In the genomic region with DNA sequence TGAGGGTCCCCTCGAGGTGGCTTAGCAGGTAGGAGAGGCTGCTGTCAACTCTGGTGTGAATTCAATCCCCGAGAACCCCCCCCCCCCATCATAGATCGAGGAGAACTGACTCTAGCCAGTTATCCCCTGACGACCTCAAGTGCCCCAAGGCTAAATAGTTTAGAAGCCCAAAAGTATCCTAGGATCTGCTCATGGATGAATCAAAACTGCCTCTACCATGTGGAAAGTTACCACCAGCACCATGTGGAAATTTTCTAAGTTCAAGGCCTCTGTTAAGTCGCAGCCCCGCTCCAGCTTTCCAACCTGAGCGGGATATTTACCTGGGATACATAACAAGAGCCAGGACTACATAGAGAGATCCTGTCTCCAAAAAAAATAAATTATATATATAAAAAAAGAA, we compare ENCODE assay signal across 11 mouse cellular contexts. TPM values are rescaled to one million over a fixed set of nuclear protein-coding genes. Genes with fewer than 3 reads are reported as not detected.
DNase-seq lines count a peak whose midpoint lies in the region; ATAC-seq and TF ChIP-seq lines count a peak whose summit lies in the region.
"Had no signal": no experiment of that assay in that cellular context is flagged by ENCODE, and none has a peak within 500 bp of the region (broad histone marks: within the 10 kb centered on the region; RNA-seq: fewer than 3 reads in every experiment).

No protein-coding gene starts in this region.

- no peak for TF ChIP-seq EP300 in MEL (IDR thresholded peaks at IDR 0.05; ENCODE audit: low read depth in 1 of 2, low read length in 2 of 2)

- no peak for TF ChIP-seq CTCF in MEL (IDR thresholded peaks at IDR 0.05 in 2 of 3, conservative IDR thresholded peaks at IDR 0.05 in 1 of 3; ENCODE audit: control insufficient read depth in 1 of 3, insufficient read depth in 1 of 3, low read depth in 2 of 3, low read length in 3 of 3, poor library complexity in 1 of 3, severe bottlenecking in 1 of 3)

- peaks cover 13% of the 10 kb centered on the region for H3K36me3 ChIP-seq in heart, embryonic 14.5 days (ENCODE audit: control insufficient read depth, insufficient read depth, low read length)
- H3K36me3 ChIP-seq in MEL (ENCODE audit: control insufficient read depth in 1 of 2, insufficient read depth in 2 of 2, low read length in 2 of 2) = peaks cover 8 to 39% of the 10 kb centered on the region in 2 experiments
- H3K36me3 ChIP-seq in hindbrain, embryonic 10.5 days = peaks cover 17% of the 10 kb centered on the region
- H3K36me3 ChIP-seq in midbrain, embryonic 11.5 days (ENCODE audit: control insufficient read depth, insufficient read depth, low read length) = no peaks in the 10 kb centered on the region

- no peaks in the 10 kb centered on the region for H3K9me3 ChIP-seq in heart, embryonic 14.5 days (ENCODE audit: control insufficient read depth, low read length)
- no peaks in the 10 kb centered on the region for H3K9me3 ChIP-seq in MEL (replicated peaks; ENCODE audit: insufficient read depth, low read length)
- H3K9me3 ChIP-seq in hindbrain, embryonic 10.5 days = no peaks in the 10 kb centered on the region
- no peaks in the 10 kb centered on the region for H3K9me3 ChIP-seq in midbrain, embryonic 11.5 days (ENCODE audit: control insufficient read depth, low read length)

- H3K27me3 ChIP-seq in heart, embryonic 14.5 days (ENCODE audit: control insufficient read depth, insufficient read depth, low read length) = no peaks in the 10 kb centered on the region
- no peaks in the 10 kb centered on the region for H3K27me3 ChIP-seq in MEL (ENCODE audit: control insufficient read depth in 1 of 2, insufficient read depth in 2 of 2, low read length in 2 of 2)
- no peaks in the 10 kb centered on the region for H3K27me3 ChIP-seq in hindbrain, embryonic 10.5 days (ENCODE audit: insufficient read depth, poor library complexity, severe bottlenecking)
- H3K27me3 ChIP-seq in midbrain, embryonic 11.5 days (ENCODE audit: control insufficient read depth, insufficient read depth, low read length) = no peaks in the 10 kb centered on the region
- H3K27me3 ChIP-seq: Patski had no signal

- peaks cover 9 to 24% of the 10 kb centered on the region in 2 experiments for H3K4me1 ChIP-seq in heart, embryonic 14.5 days (ENCODE audit: control insufficient read depth in 2 of 2, insufficient read depth in 2 of 2, low read length in 2 of 2)
- peaks cover 0 to 28% of the 10 kb centered on the region in 2 experiments; a peak in 3 of 4 replicates for H3K4me1 ChIP-seq in MEL (ENCODE audit: control insufficient read depth in 1 of 2, insufficient read depth in 2 of 2, low read length in 2 of 2)
- peaks cover 33% of the 10 kb centered on the region for H3K4me1 ChIP-seq in hindbrain, embryonic 10.5 days (replicated peaks)
- H3K4me1 ChIP-seq in midbrain, embryonic 11.5 days (ENCODE audit: control insufficient read depth, insufficient read depth, low read length) = peaks cover 19% of the 10 kb centered on the region

- intact Hi-C loops in heart, postnatal 36 days (cut with DNase I) = loop anchor here (5.0 kb wide), 2 partner anchors 57 to 128 kb away; no protein-coding TSS in a partner anchor

- H3K27ac ChIP-seq in heart, embryonic 14.5 days (replicated peaks in 1 of 2; ENCODE audit: control insufficient read depth in 1 of 2, insufficient read depth in 1 of 2, low read depth in 2 of 2, low read length in 2 of 2) = peak overlapping the region in 1 of 2 experiments; percentile 97; a peak in 1 of 4 replicates
- peak overlapping the region; percentile 92; the same call in 1 of the 2 replicates for H3K27ac ChIP-seq in MEL (ENCODE audit: control insufficient read depth, low read depth, low read length)
- H3K27ac ChIP-seq in hindbrain, embryonic 10.5 days = peak overlapping the region; percentile 96; the same call in 1 of the 2 replicates
- no peak overlapping the region for H3K27ac ChIP-seq in midbrain, embryonic 11.5 days (ENCODE audit: low read depth, low read length)

- no peak for ATAC-seq in heart, embryonic 14.5 days (ENCODE audit: insufficient number of reproducible peaks, insufficient read depth, low FRiP score, low read depth)
- no peak for ATAC-seq in midbrain, embryonic 11.5 days (ENCODE audit: low FRiP score)
- no peak for ATAC-seq in frontal cortex, adult (ENCODE audit: low TSS enrichment)
- ATAC-seq in inflammation-experienced regulatory T-cells, adult 6 months = no peak
- ATAC-seq: Patski had no signal

- peak overlapping the region; percentile 69 to 94; a peak in 3 of 4 replicates for H3K4me3 ChIP-seq in heart, embryonic 14.5 days (ENCODE audit: control insufficient read depth in 1 of 2, insufficient read depth in 1 of 2, low read depth in 1 of 2, low read length in 2 of 2)
- H3K4me3 ChIP-seq in MEL (ENCODE audit: control insufficient read depth in 1 of 2, insufficient read depth in 1 of 2, low read depth in 2 of 2, low read length in 2 of 2) = peak overlapping the region; percentile 78 to 84
- peak overlapping the region; percentile 93 for H3K4me3 ChIP-seq in hindbrain, embryonic 10.5 days
- H3K4me3 ChIP-seq in midbrain, embryonic 11.5 days (ENCODE audit: low read depth, low read length) = peak overlapping the region; percentile 97; the same call in 1 of the 2 replicates

- WGBS in heart, embryonic 14.5 days = 69% methylated on average over 7 of the region's 7 CpGs
- 75% methylated on average over 7 of the region's 7 CpGs for WGBS in hindbrain, embryonic 10.5 days
- 78% methylated on average over 7 of the region's 7 CpGs for WGBS in midbrain, embryonic 11.5 days

- no peak for TF ChIP-seq POLR2A in MEL (IDR thresholded peaks at IDR 0.05; ENCODE audit: control insufficient read depth in 1 of 2, insufficient read depth in 1 of 2, low read depth in 1 of 2, low read length in 2 of 2, poor library complexity in 1 of 2)

- peak overlapping the region; percentile 71 for H3K4me2 ChIP-seq in heart, embryonic 14.5 days (ENCODE audit: low read length)
- peak overlapping the region; percentile 64 for H3K4me2 ChIP-seq in midbrain, embryonic 11.5 days

- DNase-seq in heart, postnatal 36 days = no peak
- no peak for DNase-seq in MEL (ENCODE audit: low read depth, low spot score)
- no peak for DNase-seq in hindbrain, embryonic 10.5 days (ENCODE audit: low spot score)
- no peak for DNase-seq in midbrain, embryonic 11.5 days (ENCODE audit: low spot score, missing footprints)
- DNase-seq in ovary, postnatal 14 days (ENCODE audit: low spot score) = no peak
- DNase-seq: lung, postnatal 36 days; thymus, postnatal 25 days had no signal

- peak overlapping the region; percentile 97 for H3K9ac ChIP-seq in heart, embryonic 14.5 days (ENCODE audit: low read length)
- peak overlapping the region; percentile 87 for H3K9ac ChIP-seq in MEL (ENCODE audit: control insufficient read depth, low read depth, low read length, poor library complexity, severe bottlenecking)
- H3K9ac ChIP-seq in midbrain, embryonic 11.5 days (ENCODE audit: low read length) = peak overlapping the region; percentile 91

- TF ChIP-seq RAD21 in MEL (IDR thresholded peaks at IDR 0.05; ENCODE audit: low read depth, low read length) = no peak

- peaks cover 43% of the 10 kb centered on the region for H3K79me2 ChIP-seq in MEL (ENCODE audit: control insufficient read depth, insufficient read depth, low read length, poor library complexity)

RNA-seq across cellular contexts. Expression of a gene that starts 1.5 kb away (rescaled TPM):
- 34.0 and 39.2 TPM in 2 replicates for polyA plus RNA-seq in heart, embryonic 14.5 days (2014; fragmentation: Nextera tagmentation; extraction: Ambion mirVana)
- 10 to 100 TPM; 27.6 to 32.1 TPM for total RNA-seq in heart, postnatal 36 days (2021)
- 40.5 and 44.0 TPM in 2 replicates for total RNA-seq in MEL (2012; rRNA removed)
- 10 to 100 TPM; 19.5 to 63.2 TPM for polyA plus RNA-seq in MEL (2012; ENCODE audit: insufficient read depth in 1 of 2, insufficient read length in 2 of 2, low read depth in 1 of 2, low replicate concordance in 2 of 2, missing spikeins in 1 of 2)
- polyA plus RNA-seq in hindbrain, embryonic 10.5 days (2016; fragmentation: Nextera tagmentation; extraction: Ambion mirVana) = 53.7 and 57.6 TPM in 2 replicates
- polyA plus RNA-seq in midbrain, embryonic 11.5 days (2014; fragmentation: Nextera tagmentation; extraction: Ambion mirVana) = 60.7 and 61.9 TPM in 2 replicates
- 10 to 100 TPM; 69.3 to 99.2 (median 86.3) TPM for polyA plus RNA-seq in inflammation-experienced regulatory T-cells, adult 6 months (2017; shearing (Covaris generic))

RNA-seq across cellular contexts. Expression of a gene that starts 1.6 kb away (rescaled TPM):
- 0.53 and 0.66 TPM in 2 replicates for polyA plus RNA-seq in heart, embryonic 14.5 days (2014; fragmentation: Nextera tagmentation; extraction: Ambion mirVana)
- 1 to 10 TPM; 1.6 TPM for total RNA-seq in heart, postnatal 36 days (2021)
- 0.50 TPM in 1 of 2 replicates, not detected in the other for total RNA-seq in MEL (2012; rRNA removed)
- polyA plus RNA-seq in MEL (2012; ENCODE audit: insufficient read depth in 1 of 2, insufficient read length in 2 of 2, low read depth in 1 of 2, low replicate concordance in 2 of 2, missing spikeins in 1 of 2) = under 1 TPM in 1 of 2 experiments, not detected in 1; 0.31 TPM
- not detected in 2 replicates for polyA plus RNA-seq in hindbrain, embryonic 10.5 days (2016; fragmentation: Nextera tagmentation; extraction: Ambion mirVana)
- polyA plus RNA-seq in midbrain, embryonic 11.5 days (2014; fragmentation: Nextera tagmentation; extraction: Ambion mirVana) = 0.44 TPM in 1 of 2 replicates, not detected in the other
- not detected for polyA plus RNA-seq in inflammation-experienced regulatory T-cells, adult 6 months (2017; shearing (Covaris generic))

RNA-seq across cellular contexts. Expression of a gene that starts 35.2 kb away (rescaled TPM):
- 69.0 and 74.1 TPM in 2 replicates for polyA plus RNA-seq in heart, embryonic 14.5 days (2014; fragmentation: Nextera tagmentation; extraction: Ambion mirVana)
- 10 to 100 TPM; 75.0 to 79.4 TPM for total RNA-seq in heart, postnatal 36 days (2021)
- 150 and 157 TPM in 2 replicates for total RNA-seq in MEL (2012; rRNA removed)
- 100 to 1,000 TPM in 1 of 2 experiments, not detected in 1; 170 TPM for polyA plus RNA-seq in MEL (2012; ENCODE audit: insufficient read depth in 1 of 2, insufficient read length in 2 of 2, low read depth in 1 of 2, low replicate concordance in 2 of 2, missing spikeins in 1 of 2)
- 134 and 151 TPM in 2 replicates for polyA plus RNA-seq in hindbrain, embryonic 10.5 days (2016; fragmentation: Nextera tagmentation; extraction: Ambion mirVana)
- 131 and 140 TPM in 2 replicates for polyA plus RNA-seq in midbrain, embryonic 11.5 days (2014; fragmentation: Nextera tagmentation; extraction: Ambion mirVana)
- 10 to 100 TPM; 29.4 to 33.1 (median 32.4) TPM for polyA plus RNA-seq in inflammation-experienced regulatory T-cells, adult 6 months (2017; shearing (Covaris generic))

RNA-seq across cellular contexts. Expression of a gene that starts 40.7 kb away (rescaled TPM):
- 35.2 and 43.7 TPM in 2 replicates for polyA plus RNA-seq in heart, embryonic 14.5 days (2014; fragmentation: Nextera tagmentation; extraction: Ambion mirVana)
- total RNA-seq in heart, postnatal 36 days (2021) = 100 to 1,000 TPM; 207 TPM
- 58.9 and 76.0 TPM in 2 replicates for total RNA-seq in MEL (2012; rRNA removed)
- polyA plus RNA-seq in MEL (2012; ENCODE audit: insufficient read depth in 1 of 2, insufficient read length in 2 of 2, low read depth in 1 of 2, low replicate concordance in 2 of 2, missing spikeins in 1 of 2) = 10 to 100 TPM in 1 of 2 experiments, not detected in 1; 77.3 TPM
- polyA plus RNA-seq in hindbrain, embryonic 10.5 days (2016; fragmentation: Nextera tagmentation; extraction: Ambion mirVana) = 11.6 and 12.0 TPM in 2 replicates
- 9.3 and 10.6 TPM in 2 replicates for polyA plus RNA-seq in midbrain, embryonic 11.5 days (2014; fragmentation: Nextera tagmentation; extraction: Ambion mirVana)
- under 1 TPM in 2 of 3 experiments, not detected in 1; 0.28 to 0.44 TPM for polyA plus RNA-seq in inflammation-experienced regulatory T-cells, adult 6 months (2017; shearing (Covaris generic))
